Mouse (Mus musculus): Measurements from ENCODE around the gene Fbxo7.
"Not testable (repeated sequence)": the region's sequence is repeated elsewhere in the genome, so short reads cannot be mapped to it uniquely, and the experiment has no call there.

Gene Fbxo7

GRCm38 (mm10) chr10:86021749-86022473, at the start of gene Fbxo7:
TSS of gene Fbxo7 (plus strand) at chr10:86021972.
- DNase-seq (ENCODE audit: low spot score), result peak; percentile 96

- no peak for DNase-seq (ENCODE audit: low spot score)
Measured at GRCm38 (mm10) chr10:85972915-85973314, 48.9 kb upstream of the Fbxo7 start.

GRCm38 (mm10) chr10:85989412-85990115, 32.2 kb upstream of the Fbxo7 start:
- DNase-seq (ENCODE audit: low spot score), result no peak

- DNase-seq (ENCODE audit: low spot score), result no peak
Measured at GRCm38 (mm10) chr10:85992412-85992811, 29.4 kb upstream of the Fbxo7 start.

- no peak for DNase-seq (ENCODE audit: low spot score)
Measured at GRCm38 (mm10) chr10:85993836-85994235, 27.9 kb upstream of the Fbxo7 start.

GRCm38 (mm10) chr10:85994543-85995104, 27.1 kb upstream of the Fbxo7 start:
- DNase-seq (ENCODE audit: low spot score), result no peak

- DNase-seq (ENCODE audit: low spot score), result no peak
Measured at GRCm38 (mm10) chr10:86000447-86000846, 21.3 kb upstream of the Fbxo7 start.

- DNase-seq (ENCODE audit: low spot score), result no peak
Measured at GRCm38 (mm10) chr10:86006455-86006854, 15.3 kb upstream of the Fbxo7 start.

GRCm38 (mm10) chr10:86009688-86010087, 12.1 kb upstream of the Fbxo7 start:
- no peak for DNase-seq (ENCODE audit: low spot score)

- no peak for DNase-seq (ENCODE audit: low spot score)
Measured at GRCm38 (mm10) chr10:86010636-86011035, 11.1 kb upstream of the Fbxo7 start.

GRCm38 (mm10) chr10:86011172-86011571, 10.6 kb upstream of the Fbxo7 start:
- DNase-seq (ENCODE audit: low spot score), result no peak

GRCm38 (mm10) chr10:86011781-86012180, 10.0 kb upstream of the Fbxo7 start, which contains the start of gene Bpifc:
TSS of gene Bpifc (minus strand) at chr10:86011895.
- DNase-seq (ENCODE audit: low spot score), result no peak

GRCm38 (mm10) chr10:86017781-86018180, 4.0 kb upstream of the Fbxo7 start:
- DNase-seq (ENCODE audit: low spot score), result no peak

- DNase-seq (ENCODE audit: low spot score), result no peak
Measured at GRCm38 (mm10) chr10:86018813-86019212, 3.0 kb upstream of the Fbxo7 start.

- DNase-seq (ENCODE audit: low spot score), result no peak
Measured at GRCm38 (mm10) chr10:86021408-86021748, 394 bp upstream of the Fbxo7 start.

GRCm38 (mm10) chr10:86022474-86022816, 673 bp downstream of the Fbxo7 start:
- no peak for DNase-seq (ENCODE audit: low spot score)

GRCm38 (mm10) chr10:86023149-86023548, 1.4 kb downstream of the Fbxo7 start:
- no peak for DNase-seq (ENCODE audit: low spot score)

GRCm38 (mm10) chr10:86025906-86026305, 4.1 kb downstream of the Fbxo7 start:
- no peak for DNase-seq (ENCODE audit: low spot score)

GRCm38 (mm10) chr10:86026354-86026753, 4.6 kb downstream of the Fbxo7 start:
- no peak for DNase-seq (ENCODE audit: low spot score)

- DNase-seq (ENCODE audit: low spot score), result not testable (repeated sequence)
Measured at GRCm38 (mm10) chr10:86026807-86027206, 5.0 kb downstream of the Fbxo7 start.

- DNase-seq (ENCODE audit: low spot score), result no peak
Measured at GRCm38 (mm10) chr10:86030743-86031142, 9.0 kb downstream of the Fbxo7 start.

GRCm38 (mm10) chr10:86032517-86032916, 10.7 kb downstream of the Fbxo7 start:
- DNase-seq (ENCODE audit: low spot score), result no peak

GRCm38 (mm10) chr10:86034007-86034728, 12.4 kb downstream of the Fbxo7 start:
- DNase-seq (ENCODE audit: low spot score), result no peak

Data from retina, embryonic 14.5 days (tissue).